Mouse (Mus musculus) stomach, embryonic 14.5 days (tissue): Measurements from ENCODE around the gene Oaz3. TPM values are rescaled to one million over a fixed set of nuclear protein-coding genes. Genes with fewer than 3 reads are reported as not detected.
A peak's percentile ranks its signal among the peaks of the same experiment; 100 is the strongest.

Experiments used
- ATAC-seq: fragments of 200-750 bp; cut with Nextera tagmentation; 2 replicates; pipeline ENCODE4 v1.8.0; 2017; ENCODE audit warnings: low read depth, moderate TSS enrichment; ENCODE audit not compliant: insufficient number of reproducible peaks, insufficient read depth, low FRiP score
- H3K27ac ChIP-seq: fragments of 300-500 bp; sonication (generic); 2 replicates; pipeline ENCODE4 v1.5.1; 2014; ENCODE audit warnings: mild to moderate bottlenecking, low read length, moderate library complexity, mixed read lengths
- H3K27me3 ChIP-seq: fragments of 300-500 bp; sonication (generic); 2 replicates; pipeline ENCODE4 v1.6.1; 2014; ENCODE audit warnings: low read length, control low read depth, mixed read lengths; ENCODE audit not compliant: control insufficient read depth, insufficient read depth
- H3K36me3 ChIP-seq: fragments of 300-500 bp; sonication (generic); 2 replicates; pipeline ENCODE4 v1.6.1; 2014; ENCODE audit warnings: mild to moderate bottlenecking, control low read depth, low read length, moderate library complexity, mixed read lengths; ENCODE audit not compliant: control insufficient read depth, insufficient read depth
- H3K4me1 ChIP-seq: fragments of 300-500 bp; sonication (generic); 2 replicates; pipeline ENCODE4 v1.6.1; 2014; ENCODE audit warnings: low read length, control low read depth, mixed read lengths; ENCODE audit not compliant: control insufficient read depth, insufficient read depth
- H3K4me2 ChIP-seq: fragments of 300-500 bp; sonication (generic); replicated peaks from 2 replicates; pipeline ENCODE4 v1.6.1; 2014; ENCODE audit warnings: low read depth, low read length, control low read depth
- H3K4me3 ChIP-seq: fragments of 300-500 bp; sonication (generic); 2 replicates; pipeline ENCODE4 v1.5.1; 2014; ENCODE audit warnings: low read depth, low read length, control low read depth
- H3K9ac ChIP-seq: fragments of 300-500 bp; sonication (generic); replicated peaks from 2 replicates; pipeline ENCODE4 v1.6.1; 2014; ENCODE audit warnings: low read depth, mild to moderate bottlenecking, control low read depth, low read length, moderate library complexity, mixed read lengths
- H3K9me3 ChIP-seq: fragments of 300-500 bp; sonication (generic); 2 replicates; pipeline ENCODE4 v1.6.1; 2016; ENCODE audit warnings: low read depth, low read length, control low read depth; ENCODE audit not compliant: control insufficient read depth
- WGBS: fragments of 180-500 bp; shearing (Covaris S2); extraction: QIAGEN DNeasy Blood & Tissue Kit; methylation state at CpG from one replicate; pipeline ENCODE4 v1.1.7; 2014; 5-methylcytosine and 5-hydroxymethylcytosine counted together
- polyA plus RNA-seq: library from polyadenylated mRNA; unstranded; fragments of >200 nt; fragmentation: Nextera tagmentation; extraction: Ambion mirVana; gene quantifications from 2 replicates; pipeline ENCODE4 v1.2.1, GENCODE M21; 2014

The Oaz3 gene
- polyA plus RNA-seq, 1 experiment from 2014 or later, result 0.90 TPM

DNA sequence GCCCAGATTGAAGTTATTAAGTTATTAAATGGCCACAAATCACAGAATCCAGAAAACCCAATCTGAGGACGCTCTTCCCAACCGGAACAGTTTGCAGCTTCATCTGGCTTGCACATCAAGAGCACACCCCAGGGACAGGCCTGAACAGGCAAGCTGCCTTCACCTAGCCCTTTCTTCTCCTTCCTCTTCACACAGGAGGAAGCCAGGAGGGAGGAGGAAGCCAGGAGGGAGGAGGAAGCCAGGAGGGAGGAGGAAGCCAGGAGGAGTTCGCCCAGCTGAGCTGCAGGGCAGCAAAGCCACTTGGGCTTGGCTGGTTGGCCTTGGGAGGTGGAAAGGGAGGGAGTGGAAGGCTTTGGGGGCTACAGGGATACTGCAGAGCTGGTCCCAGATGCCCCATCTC, 25.2 kb upstream of the Oaz3 start:
- no peaks in the 10 kb centered on the region for H3K27me3 ChIP-seq
- no peak overlapping the region for H3K4me2 ChIP-seq
- no peak for ATAC-seq
- H3K4me1 ChIP-seq, result 0 out of 2 replicates have a peak, but pooled peaks cover 3% of the 10 kb centered on the region
- H3K9me3 ChIP-seq, result no peaks in the 10 kb centered on the region
- no peak overlapping the region for H3K9ac ChIP-seq
- H3K27ac ChIP-seq, result peak overlapping the region; percentile 21; the same call in 1 of the 2 replicates
- no peaks in the 10 kb centered on the region for H3K36me3 ChIP-seq
- H3K4me3 ChIP-seq, result no peak overlapping the region
- 51% methylated on average over 3 of the region's 3 CpGs for WGBS

- ATAC-seq, result no peak
- no peak overlapping the region for H3K9ac ChIP-seq
- H3K36me3 ChIP-seq, result no peaks in the 10 kb centered on the region
- H3K4me2 ChIP-seq, result no peak overlapping the region
- no peaks in the 10 kb centered on the region for H3K9me3 ChIP-seq
- WGBS, result 72% methylated on average over 13 of the region's 13 CpGs
- H3K4me3 ChIP-seq, result no peak overlapping the region
- H3K27ac ChIP-seq, result no peak overlapping the region
- no peaks in the 10 kb centered on the region for H3K4me1 ChIP-seq
- H3K27me3 ChIP-seq, result no peaks in the 10 kb centered on the region
Observed at GRCm38 (mm10) chr3:94465632-94466430, 22.1 kb upstream of the Oaz3 start.

DNA sequence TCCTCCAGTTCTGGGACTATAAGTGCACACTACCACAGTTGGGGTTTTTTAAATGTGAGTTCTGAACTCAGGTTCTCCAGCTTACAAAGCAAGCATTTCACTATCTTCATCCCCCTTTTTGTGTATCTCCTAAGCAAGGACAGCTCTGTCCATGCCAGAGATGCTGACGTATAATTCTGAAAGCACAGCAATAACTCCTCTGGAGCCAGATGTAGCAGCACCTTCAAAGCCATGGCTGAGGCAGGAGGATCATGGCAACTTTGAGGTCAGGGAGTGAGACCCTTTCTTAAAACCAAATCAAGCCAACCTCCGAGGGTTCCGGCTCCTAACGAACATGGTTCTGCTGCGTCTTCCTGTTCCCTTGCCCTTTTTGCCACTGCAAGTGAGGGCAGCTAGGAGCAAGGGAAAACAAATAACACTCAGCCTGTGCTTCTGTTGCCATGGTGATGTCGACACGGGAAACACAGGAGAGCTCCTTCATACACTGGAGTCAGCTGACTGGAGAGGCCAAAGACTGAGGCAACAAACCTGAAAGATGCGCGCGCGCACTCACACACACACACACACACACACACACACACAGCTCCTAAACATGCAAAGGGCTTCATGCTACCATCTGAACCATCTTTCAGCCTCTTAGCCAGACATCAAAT, 20.3 kb upstream of the Oaz3 start:
- H3K4me1 ChIP-seq, result no peaks in the 10 kb centered on the region
- H3K27me3 ChIP-seq, result no peaks in the 10 kb centered on the region
- no peaks in the 10 kb centered on the region for H3K36me3 ChIP-seq
- no peak for ATAC-seq
- no peak overlapping the region for H3K27ac ChIP-seq
- WGBS, result 52% methylated on average over 11 of the region's 11 CpGs
- H3K4me2 ChIP-seq, result no peak overlapping the region
- no peak overlapping the region for H3K9ac ChIP-seq
- no peaks in the 10 kb centered on the region for H3K9me3 ChIP-seq
- no peak overlapping the region for H3K4me3 ChIP-seq

- H3K27me3 ChIP-seq, result no peaks in the 10 kb centered on the region
- ATAC-seq, result no peak
- no peak overlapping the region for H3K27ac ChIP-seq
- no peaks in the 10 kb centered on the region for H3K4me1 ChIP-seq
- H3K36me3 ChIP-seq, result no peaks in the 10 kb centered on the region
- no peaks in the 10 kb centered on the region for H3K9me3 ChIP-seq
- no peak overlapping the region for H3K4me3 ChIP-seq
- no peak overlapping the region for H3K4me2 ChIP-seq
- 94% methylated on average over 2 of the region's 2 CpGs for WGBS
- no peak overlapping the region for H3K9ac ChIP-seq
Observed at GRCm38 (mm10) chr3:94459834-94460233, 16.1 kb upstream of the Oaz3 start.

- H3K4me3 ChIP-seq, result no peak overlapping the region
- no peaks in the 10 kb centered on the region for H3K4me1 ChIP-seq
- H3K27me3 ChIP-seq, result no peaks in the 10 kb centered on the region
- no peak for ATAC-seq
- no peak overlapping the region for H3K9ac ChIP-seq
- 70% methylated on average over 3 of the region's 3 CpGs for whole genome bisulfite sequencing
- H3K36me3 ChIP-seq, result no peaks in the 10 kb centered on the region
- no peak overlapping the region for H3K27ac ChIP-seq
- H3K9me3 ChIP-seq, result no peaks in the 10 kb centered on the region
- H3K4me2 ChIP-seq, result no peak overlapping the region
Observed at GRCm38 (mm10) chr3:94457055-94457454, 13.3 kb upstream of the Oaz3 start.

DNA sequence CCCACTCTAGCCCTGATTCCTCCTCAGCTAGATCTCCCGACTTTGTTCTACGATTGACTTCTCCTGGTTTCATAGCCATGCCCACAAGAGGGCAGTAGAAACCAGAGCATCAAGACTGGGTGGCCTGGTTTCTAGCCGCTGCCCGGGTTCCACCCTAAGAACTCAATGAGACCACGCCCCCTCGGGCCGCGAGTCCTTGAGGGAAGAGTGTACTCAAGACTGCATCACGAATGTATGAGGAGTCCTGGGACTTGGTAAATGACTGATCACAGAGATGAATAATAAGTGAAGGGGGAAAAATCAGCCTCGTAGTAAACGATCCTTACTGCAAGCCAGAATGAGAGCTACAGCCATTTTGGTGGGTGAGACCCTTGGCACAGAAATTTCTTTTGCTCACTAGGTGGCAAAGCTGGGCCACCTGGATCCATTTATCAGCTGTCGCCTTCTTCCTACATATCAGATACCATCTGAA, 12.8 kb upstream of the Oaz3 start:
- 2% methylated on average over 12 of the region's 12 CpGs for WGBS
- peak; percentile 79 for ATAC-seq

GRCm38 (mm10) chr3:94449377-94449776, 5.7 kb upstream of the Oaz3 start:
- Histone ChIP-seq H3K36me3 (peaks cover 33% of the 10 kb centered on the region), H3K9me3 (no peaks in the 10 kb centered on the region), H3K9ac (no peak overlapping the region), H3K27ac (no peak overlapping the region), H3K4me2 (no peak overlapping the region), H3K4me3 (no peak overlapping the region), H3K27me3 (no peaks in the 10 kb centered on the region), H3K4me1 (0 out of 2 replicates have a peak, but pooled peaks cover 1% of the 10 kb centered on the region)
- 93% methylated on average over 2 of the region's 2 CpGs for WGBS
- no peak for ATAC-seq

More for the DNA sequence above, 12.8 kb upstream of the Oaz3 start:
- Histone ChIP-seq H3K36me3 (no peaks in the 10 kb centered on the region), H3K9ac (no peak overlapping the region), H3K9me3 (no peaks in the 10 kb centered on the region), H3K4me3 (no peak overlapping the region), H3K4me2 (peak overlapping the region; percentile 4; the same call in 1 of the 2 replicates), H3K27me3 (no peaks in the 10 kb centered on the region), H3K4me1 (no peaks in the 10 kb centered on the region), H3K27ac (no peak overlapping the region)

- peak within 1 kb of the TSS; percentile 67 for H3K4me2 ChIP-seq
- WGBS, result under 1% methylated on average over 39 of the region's 39 CpGs
- H3K9ac ChIP-seq, result peak within 1 kb of the TSS; percentile 87
- peak; percentile 97 for ATAC-seq
- no peaks in the 10 kb centered on the region for H3K27me3 ChIP-seq
- no peaks in the 10 kb centered on the region for H3K9me3 ChIP-seq
- H3K27ac ChIP-seq, result peak within 1 kb of the TSS; percentile 66; the same call in 1 of the 2 replicates
- peak within 1 kb of the TSS; percentile 84 for H3K4me3 ChIP-seq
- 0 out of 2 replicates have a peak, but pooled peaks cover 5% of the 10 kb centered on the region for H3K4me1 ChIP-seq
- peaks cover 27% of the 10 kb centered on the region for H3K36me3 ChIP-seq
Observed at GRCm38 (mm10) chr3:94442951-94443596, 641 bp downstream of the Oaz3 start, which contains the start of gene Mrpl9. TSS of gene Mrpl9 (plus strand) at chr3:94443318.
